Mouse (Mus musculus): Measurements from ENCODE around the gene Btg1. TPM values are rescaled to one million over a fixed set of nuclear protein-coding genes. Genes with fewer than 3 reads are reported as not detected.
A peak's percentile ranks its signal among the peaks of the same experiment; 100 is the strongest.

Btg1 gene
- total and polyA plus RNA-seq, 2 experiments from 2014 or later = 15.2 to 21.3 TPM

GRCm38 (mm10) chr10:96649524-96649923 is 32.7 kb downstream of the Btg1 start:
- Histone ChIP-seq H3K27ac (ENCODE audit: low read depth, low read length) (no peak overlapping the region), H3K4me1 (ENCODE audit: insufficient read depth, low read length) (no peaks in the 10 kb centered on the region; the same call in 1 of the 2 replicates), H3K9ac (replicated peaks; ENCODE audit: low read length, poor library complexity, severe bottlenecking) (no peak overlapping the region), H3K9me3 (ENCODE audit: low read length) (no peaks in the 10 kb centered on the region), H3K4me2 (ENCODE audit: low read depth, low read length, poor library complexity, severe bottlenecking) (no peak overlapping the region), H3K27me3 (ENCODE audit: insufficient read depth, low read length) (no peaks in the 10 kb centered on the region), H3K36me3 (ENCODE audit: insufficient read depth, low read length) (no peaks in the 10 kb centered on the region), H3K4me3 (ENCODE audit: low read depth, low read length) (no peak overlapping the region)
- ATAC-seq (ENCODE audit: low FRiP score) (no peak), DNase-seq (ENCODE audit: low spot score) (no peak)
- no peak for TF ChIP-seq CTCF (IDR thresholded peaks at IDR 0.05)
- WGBS = 93% methylated on average over 3 of the region's 3 CpGs

- Histone ChIP-seq H3K27me3 (ENCODE audit: insufficient read depth, low read length) (no peaks in the 10 kb centered on the region), H3K9ac (replicated peaks; ENCODE audit: low read length, poor library complexity, severe bottlenecking) (no peak overlapping the region), H3K4me3 (ENCODE audit: low read depth, low read length) (no peak overlapping the region), H3K36me3 (ENCODE audit: insufficient read depth, low read length) (no peaks in the 10 kb centered on the region), H3K27ac (ENCODE audit: low read depth, low read length) (no peak overlapping the region), H3K4me2 (ENCODE audit: low read depth, low read length, poor library complexity, severe bottlenecking) (no peak overlapping the region), H3K9me3 (ENCODE audit: low read length) (no peaks in the 10 kb centered on the region), H3K4me1 (ENCODE audit: insufficient read depth, low read length) (no peaks in the 10 kb centered on the region)
- ATAC-seq (ENCODE audit: low FRiP score) (0 out of 2 replicates have a peak, but pooled peaks have one; percentile 49), DNase-seq (ENCODE audit: low spot score) (no peak)
- 60% methylated on average over 2 of the region's 2 CpGs for WGBS
- TF ChIP-seq CTCF (IDR thresholded peaks at IDR 0.05) = no peak
Measured at GRCm38 (mm10) chr10:96652372-96652771, 35.6 kb downstream of the Btg1 start.

DNA sequence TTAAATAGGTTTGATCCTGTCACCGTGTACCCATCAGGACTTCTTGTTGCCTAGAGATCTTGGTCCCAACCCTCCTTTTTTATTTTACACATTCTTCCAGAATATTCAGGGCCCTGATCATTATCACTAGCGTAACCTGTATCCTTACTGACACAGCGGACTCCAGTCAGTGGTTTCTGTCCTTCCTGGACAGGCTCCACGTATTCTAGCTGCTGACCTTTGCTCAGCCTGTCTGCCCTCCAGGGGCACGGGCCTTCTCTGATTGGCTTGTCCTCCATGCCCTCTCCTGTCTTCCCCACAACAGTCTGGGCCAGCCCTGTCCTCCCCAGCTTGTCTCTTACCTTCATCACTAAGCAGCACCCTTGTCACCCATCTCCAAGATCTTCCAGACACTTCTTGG is 36.2 kb downstream of the Btg1 start:
- Histone ChIP-seq H3K4me1 (ENCODE audit: insufficient read depth, low read length) (no peaks in the 10 kb centered on the region), H3K27me3 (ENCODE audit: insufficient read depth, low read length) (no peaks in the 10 kb centered on the region), H3K4me3 (ENCODE audit: low read depth, low read length) (no peak overlapping the region), H3K9ac (replicated peaks; ENCODE audit: low read length, poor library complexity, severe bottlenecking) (no peak overlapping the region), H3K9me3 (ENCODE audit: low read length) (no peaks in the 10 kb centered on the region), H3K36me3 (ENCODE audit: insufficient read depth, low read length) (no peaks in the 10 kb centered on the region), H3K4me2 (ENCODE audit: low read depth, low read length, poor library complexity, severe bottlenecking) (no peak overlapping the region), H3K27ac (ENCODE audit: low read depth, low read length) (no peak overlapping the region)
- DNase-seq (ENCODE audit: low spot score) = no peak
- 94% methylated on average over 5 of the region's 5 CpGs for WGBS
- no peak for ATAC-seq (ENCODE audit: low FRiP score)
- no peak for TF ChIP-seq CTCF (IDR thresholded peaks at IDR 0.05)

GRCm38 (mm10) chr10:96654079-96654478 is 37.3 kb downstream of the Btg1 start:
- H3K9me3 ChIP-seq (ENCODE audit: low read length) = no peaks in the 10 kb centered on the region
- no peaks in the 10 kb centered on the region for H3K27me3 ChIP-seq (ENCODE audit: insufficient read depth, low read length)
- H3K4me3 ChIP-seq (ENCODE audit: low read depth, low read length) = no peak overlapping the region
- WGBS = 94% methylated on average over 5 of the region's 5 CpGs
- TF ChIP-seq CTCF (IDR thresholded peaks at IDR 0.05) = no peak
- ATAC-seq (ENCODE audit: low FRiP score) (no peak), DNase-seq (ENCODE audit: low spot score) (no peak)
- no peak overlapping the region for H3K9ac ChIP-seq (replicated peaks; ENCODE audit: low read length, poor library complexity, severe bottlenecking)
- no peak overlapping the region for H3K4me2 ChIP-seq (ENCODE audit: low read depth, low read length, poor library complexity, severe bottlenecking)
- no peak overlapping the region for H3K27ac ChIP-seq (ENCODE audit: low read depth, low read length)
- no peaks in the 10 kb centered on the region for H3K4me1 ChIP-seq (ENCODE audit: insufficient read depth, low read length)
- no peaks in the 10 kb centered on the region for H3K36me3 ChIP-seq (ENCODE audit: insufficient read depth, low read length)

DNA sequence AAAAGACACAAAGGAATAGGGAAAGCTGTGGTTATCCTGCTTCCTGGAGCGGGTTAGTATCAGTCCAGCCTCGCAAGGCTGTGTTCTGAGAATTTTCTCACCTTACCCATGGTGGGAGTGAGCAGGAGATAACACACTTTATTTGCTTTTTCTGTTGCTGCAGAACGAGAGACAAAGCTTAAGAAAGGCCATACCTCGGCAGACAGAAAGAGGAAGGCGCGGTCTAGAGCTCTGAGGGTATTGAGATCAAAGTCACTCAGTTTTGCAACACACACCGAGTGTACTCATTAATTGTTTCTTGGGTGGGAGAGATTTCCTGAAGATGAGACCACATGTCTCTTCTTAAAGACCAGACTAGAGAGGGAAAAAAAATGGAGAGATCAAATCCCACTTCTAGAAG is 37.8 kb downstream of the Btg1 start:
- Histone ChIP-seq H3K27ac (ENCODE audit: low read depth, low read length) (no peak overlapping the region), H3K36me3 (ENCODE audit: insufficient read depth, low read length) (no peaks in the 10 kb centered on the region), H3K4me1 (ENCODE audit: insufficient read depth, low read length) (no peaks in the 10 kb centered on the region), H3K9me3 (ENCODE audit: low read length) (no peaks in the 10 kb centered on the region), H3K4me3 (ENCODE audit: low read depth, low read length) (no peak overlapping the region), H3K4me2 (ENCODE audit: low read depth, low read length, poor library complexity, severe bottlenecking) (no peak overlapping the region), H3K9ac (replicated peaks; ENCODE audit: low read length, poor library complexity, severe bottlenecking) (no peak overlapping the region), H3K27me3 (ENCODE audit: insufficient read depth, low read length) (no peaks in the 10 kb centered on the region)
- WGBS = 71% methylated on average over 7 of the region's 7 CpGs
- no peak for DNase-seq (ENCODE audit: low spot score)
- TF ChIP-seq CTCF (IDR thresholded peaks at IDR 0.05) = no peak
- ATAC-seq (ENCODE audit: low FRiP score) = no peak

GRCm38 (mm10) chr10:96655066-96655465 is 38.3 kb downstream of the Btg1 start:
- no peak overlapping the region for H3K4me2 ChIP-seq (ENCODE audit: low read depth, low read length, poor library complexity, severe bottlenecking)
- H3K4me3 ChIP-seq (ENCODE audit: low read depth, low read length) = no peak overlapping the region
- DNase-seq (ENCODE audit: low spot score) = no peak
- WGBS = 48% methylated on average over 2 of the region's 2 CpGs
- TF ChIP-seq CTCF (IDR thresholded peaks at IDR 0.05) = no peak
- H3K27me3 ChIP-seq (ENCODE audit: insufficient read depth, low read length) = no peaks in the 10 kb centered on the region
- H3K27ac ChIP-seq (ENCODE audit: low read depth, low read length) = no peak overlapping the region
- H3K9ac ChIP-seq (replicated peaks; ENCODE audit: low read length, poor library complexity, severe bottlenecking) = no peak overlapping the region
- H3K4me1 ChIP-seq (ENCODE audit: insufficient read depth, low read length) = no peaks in the 10 kb centered on the region
- no peaks in the 10 kb centered on the region for H3K36me3 ChIP-seq (ENCODE audit: insufficient read depth, low read length)
- H3K9me3 ChIP-seq (ENCODE audit: low read length) = no peaks in the 10 kb centered on the region
- no peak for ATAC-seq (ENCODE audit: low FRiP score)
